Mouse (Mus musculus): ENCODE results near the gene Atp6v1c2. TPM values are rescaled to one million over a fixed set of nuclear protein-coding genes. Genes with fewer than 3 reads are reported as not detected.

The Atp6v1c2 gene
- polyA plus RNA-seq, 1 experiment from 2014 or later = 0.69 TPM

DNA sequence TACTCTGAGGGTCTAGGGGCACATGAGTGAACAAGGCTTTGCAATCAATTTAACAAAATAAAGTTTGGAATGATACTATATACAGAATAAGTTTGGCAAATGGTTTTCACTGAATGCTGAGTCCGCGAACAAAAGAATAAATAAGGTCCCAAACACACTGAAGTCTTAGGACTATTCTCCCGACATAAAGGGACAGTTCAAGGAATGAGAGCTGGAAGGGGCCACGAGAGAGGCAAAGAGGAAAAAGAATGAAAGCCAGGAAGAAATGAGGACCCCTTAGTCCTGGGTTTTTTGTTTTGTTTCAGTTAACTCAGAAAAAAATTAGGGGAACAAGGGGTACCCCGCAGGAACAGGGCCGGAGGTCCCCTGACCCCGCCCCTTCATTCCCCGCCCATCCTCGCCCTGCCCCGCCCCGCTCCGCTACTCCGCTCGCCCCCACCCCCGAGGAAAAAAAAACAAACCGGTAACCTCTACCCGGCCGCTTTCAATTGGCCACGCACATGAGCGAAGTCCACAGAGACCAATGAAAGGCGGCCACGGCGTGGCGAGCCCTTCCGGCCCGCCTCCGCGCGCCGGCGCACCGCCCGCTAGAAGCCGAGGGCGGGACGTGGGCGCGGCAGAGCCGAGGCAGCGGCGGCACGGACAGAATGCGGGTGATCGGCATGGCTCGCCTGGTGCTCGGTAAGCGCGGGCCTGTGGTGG lies 63.0 kb downstream of the Atp6v1c2 start, which contains the start of gene Pdia6:
Gene Pdia6, plus strand, starts transcription at position 575 of the 702 bp plus-strand sequence.
- peak within 1 kb of the TSS; percentile 79 for H3K4me3 ChIP-seq
- WGBS = 1% methylated on average over 48 of the region's 48 CpGs
- H3K27me3 ChIP-seq (ENCODE audit: insufficient read depth, poor library complexity, severe bottlenecking) = no peaks in the 10 kb centered on the region
- H3K27ac ChIP-seq = peak within 1 kb of the TSS; percentile 90
- peaks cover 19% of the 10 kb centered on the region for H3K4me1 ChIP-seq
- H3K9me3 ChIP-seq = no peaks in the 10 kb centered on the region
- peak; percentile 97 for DNase-seq (ENCODE audit: low spot score)
- H3K36me3 ChIP-seq = peaks cover 27% of the 10 kb centered on the region

DNA sequence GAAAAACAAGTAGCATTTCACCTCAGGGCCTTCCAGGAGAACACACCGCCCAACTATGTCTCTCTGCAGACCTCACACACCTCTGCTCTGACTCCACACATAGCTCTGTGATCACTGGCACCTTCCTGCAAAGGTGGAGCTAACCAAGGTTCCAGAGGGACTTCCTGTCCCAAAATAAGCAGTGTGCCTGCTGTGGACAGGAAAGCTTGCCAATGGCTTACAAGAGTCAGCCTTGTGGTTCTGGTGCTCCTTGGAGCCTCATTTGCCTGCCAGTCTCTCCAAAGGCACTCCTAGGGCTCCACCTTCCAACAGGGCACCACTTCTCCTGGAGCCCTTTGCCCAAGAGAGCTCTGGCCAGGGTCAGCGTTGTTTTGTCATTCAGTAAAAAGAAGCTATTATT lies 64.3 kb downstream of the Atp6v1c2 start:
- H3K27ac ChIP-seq = no peak overlapping the region
- peaks cover 17% of the 10 kb centered on the region for H3K4me1 ChIP-seq
- H3K27me3 ChIP-seq (ENCODE audit: insufficient read depth, poor library complexity, severe bottlenecking) = no peaks in the 10 kb centered on the region
- peaks cover 15% of the 10 kb centered on the region for H3K36me3 ChIP-seq
- no peak for DNase-seq (ENCODE audit: low spot score)
- 82% methylated on average over 2 of the region's 2 CpGs for WGBS
- H3K9me3 ChIP-seq = no peaks in the 10 kb centered on the region
- H3K4me3 ChIP-seq = no peak overlapping the region

- Histone ChIP-seq H3K27me3 (ENCODE audit: insufficient read depth, poor library complexity, severe bottlenecking) (no peaks in the 10 kb centered on the region), H3K27ac (no peak overlapping the region), H3K4me1 (peaks cover 11% of the 10 kb centered on the region), H3K4me3 (no peak overlapping the region), H3K9me3 (no peaks in the 10 kb centered on the region), H3K36me3 (peaks cover 8% of the 10 kb centered on the region)
- 62% methylated on average over 3 of the region's 3 CpGs for WGBS
- no peak for DNase-seq (ENCODE audit: low spot score)
Observed at GRCm38 (mm10) chr12:17263881-17264280, 65.3 kb downstream of the Atp6v1c2 start.

DNA sequence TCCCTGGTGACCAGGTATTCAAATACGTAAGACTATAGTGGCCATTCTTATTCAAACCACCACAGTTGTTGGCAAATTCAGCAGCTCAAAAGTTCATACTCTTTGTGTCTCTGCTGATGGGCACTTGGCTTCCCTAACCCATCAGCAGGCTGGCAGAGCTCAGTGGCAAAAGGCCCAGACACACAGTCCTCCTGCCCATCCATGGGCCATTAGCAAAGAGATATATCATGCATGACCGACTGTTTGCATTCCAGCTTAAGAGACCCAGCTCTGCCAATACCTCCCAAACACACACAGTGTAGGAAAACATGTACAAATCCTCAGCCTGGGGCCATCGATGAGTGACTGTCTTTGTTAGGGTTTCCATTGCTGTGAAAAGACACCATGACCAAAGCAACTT lies 68.2 kb downstream of the Atp6v1c2 start:
- Histone ChIP-seq H3K27ac (no peak overlapping the region), H3K27me3 (ENCODE audit: insufficient read depth, poor library complexity, severe bottlenecking) (peaks cover 5% of the 10 kb centered on the region; the same call in 1 of the 2 replicates), H3K4me1 (peaks cover 4% of the 10 kb centered on the region; the same call in 1 of the 2 replicates), H3K9me3 (no peaks in the 10 kb centered on the region), H3K4me3 (no peak overlapping the region), H3K36me3 (no peaks in the 10 kb centered on the region)
- no peak for DNase-seq (ENCODE audit: low spot score)
- 92% methylated on average over 3 of the region's 3 CpGs for WGBS

- Histone ChIP-seq H3K27ac (no peak overlapping the region), H3K4me3 (no peak overlapping the region), H3K9me3 (no peaks in the 10 kb centered on the region), H3K36me3 (no peaks in the 10 kb centered on the region), H3K27me3 (ENCODE audit: insufficient read depth, poor library complexity, severe bottlenecking) (peaks cover 23% of the 10 kb centered on the region; the same call in 1 of the 2 replicates), H3K4me1 (peaks cover 9% of the 10 kb centered on the region; the same call in 1 of the 2 replicates)
- 77% methylated on average over 7 of the region's 7 CpGs for WGBS
- no peak for DNase-seq (ENCODE audit: low spot score)
Observed at GRCm38 (mm10) chr12:17258431-17258830, 70.7 kb downstream of the Atp6v1c2 start.

DNA sequence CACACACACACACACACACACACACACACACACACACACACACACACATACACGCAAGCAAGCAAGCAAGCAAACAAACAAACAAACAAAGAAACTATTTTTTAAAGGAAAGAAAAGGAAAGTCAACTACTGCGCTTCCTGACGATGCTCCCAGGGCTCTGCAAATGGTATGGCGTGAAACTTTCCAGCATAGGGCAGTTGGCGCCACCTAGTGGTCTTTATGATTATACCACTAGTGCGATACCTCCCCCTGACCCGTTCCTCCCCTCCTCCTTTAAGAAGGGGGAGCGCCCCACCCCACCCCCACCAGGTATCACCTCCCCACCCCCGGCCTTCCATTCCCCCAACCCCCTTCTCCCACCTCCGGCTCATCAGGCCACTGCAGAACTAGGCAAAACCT lies 72.3 kb downstream of the Atp6v1c2 start:
- H3K4me1 ChIP-seq = peaks cover 9% of the 10 kb centered on the region; the same call in 1 of the 2 replicates
- peak; percentile 81 for DNase-seq (ENCODE audit: low spot score)
- WGBS = 7% methylated on average over 10 of the region's 10 CpGs
- H3K36me3 ChIP-seq = no peaks in the 10 kb centered on the region
- H3K27me3 ChIP-seq (ENCODE audit: insufficient read depth, poor library complexity, severe bottlenecking) = peaks cover 23% of the 10 kb centered on the region; the same call in 1 of the 2 replicates
- no peak overlapping the region for H3K27ac ChIP-seq
- no peak overlapping the region for H3K4me3 ChIP-seq
- H3K9me3 ChIP-seq = no peaks in the 10 kb centered on the region

- Histone ChIP-seq H3K9me3 (no peaks in the 10 kb centered on the region), H3K27ac (no peak overlapping the region), H3K27me3 (ENCODE audit: insufficient read depth, poor library complexity, severe bottlenecking) (peaks cover 23% of the 10 kb centered on the region; the same call in 1 of the 2 replicates), H3K36me3 (no peaks in the 10 kb centered on the region), H3K4me3 (no peak overlapping the region), H3K4me1 (peaks cover 9% of the 10 kb centered on the region; the same call in 1 of the 2 replicates)
- 88% methylated on average over 6 of the region's 6 CpGs for WGBS
- no peak for DNase-seq (ENCODE audit: low spot score)
Observed at GRCm38 (mm10) chr12:17255602-17256001, 73.6 kb downstream of the Atp6v1c2 start.

DNA sequence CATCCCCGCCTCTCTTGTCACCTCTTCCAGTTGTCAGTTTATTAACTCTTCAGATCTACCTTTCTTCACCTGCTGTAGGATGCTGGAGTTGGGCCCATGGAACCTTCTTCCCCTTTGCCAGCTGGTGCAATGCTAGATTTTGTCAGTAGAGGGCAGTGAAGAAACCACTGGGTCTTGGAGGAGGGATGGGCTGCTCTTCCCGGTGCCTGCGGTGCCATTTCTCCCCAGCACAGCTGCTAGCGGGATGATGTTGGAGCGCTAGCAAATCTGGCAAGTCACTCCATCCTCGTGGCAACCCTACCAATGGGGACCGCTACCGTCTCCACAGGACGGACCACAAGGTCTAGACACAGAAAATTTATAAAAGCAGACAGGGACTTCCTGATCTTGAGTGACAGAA lies 76.1 kb downstream of the Atp6v1c2 start:
- Histone ChIP-seq H3K36me3 (no peaks in the 10 kb centered on the region), H3K4me1 (peaks cover 9% of the 10 kb centered on the region; the same call in 1 of the 2 replicates), H3K4me3 (peak overlapping the region; percentile 29), H3K27ac (no peak overlapping the region), H3K9me3 (no peaks in the 10 kb centered on the region), H3K27me3 (ENCODE audit: insufficient read depth, poor library complexity, severe bottlenecking) (peaks cover 23% of the 10 kb centered on the region; the same call in 1 of the 2 replicates)
- peak; percentile 81 for DNase-seq (ENCODE audit: low spot score)
- WGBS = 10% methylated on average over 9 of the region's 9 CpGs

DNA sequence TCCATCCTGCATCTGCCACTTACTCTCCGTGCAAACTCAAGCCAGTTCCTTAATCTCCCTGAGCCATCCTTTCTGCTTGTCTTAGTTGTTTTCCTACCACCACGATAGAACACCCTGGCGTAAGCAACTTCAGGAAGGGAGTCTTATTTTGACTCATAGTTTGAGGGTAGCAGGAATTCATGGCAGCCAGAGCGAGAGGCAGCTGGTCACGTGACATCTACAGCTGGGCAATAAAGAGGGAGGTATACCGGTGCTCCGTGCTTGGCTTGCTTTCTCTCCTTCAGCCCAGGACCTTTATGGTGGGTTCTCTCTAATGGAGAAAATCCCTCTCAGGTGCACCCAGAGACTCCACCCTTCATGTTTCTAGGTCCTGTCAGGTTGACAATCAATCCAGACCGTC lies 78.2 kb downstream of the Atp6v1c2 start:
- Histone ChIP-seq H3K9me3 (no peaks in the 10 kb centered on the region), H3K36me3 (no peaks in the 10 kb centered on the region), H3K4me3 (no peak overlapping the region), H3K4me1 (peaks cover 9% of the 10 kb centered on the region; the same call in 1 of the 2 replicates), H3K27me3 (ENCODE audit: insufficient read depth, poor library complexity, severe bottlenecking) (peaks cover 18% of the 10 kb centered on the region; the same call in 1 of the 2 replicates), H3K27ac (no peak overlapping the region)
- 76% methylated on average over 8 of the region's 8 CpGs for WGBS
- no peak for DNase-seq (ENCODE audit: low spot score)

DNA sequence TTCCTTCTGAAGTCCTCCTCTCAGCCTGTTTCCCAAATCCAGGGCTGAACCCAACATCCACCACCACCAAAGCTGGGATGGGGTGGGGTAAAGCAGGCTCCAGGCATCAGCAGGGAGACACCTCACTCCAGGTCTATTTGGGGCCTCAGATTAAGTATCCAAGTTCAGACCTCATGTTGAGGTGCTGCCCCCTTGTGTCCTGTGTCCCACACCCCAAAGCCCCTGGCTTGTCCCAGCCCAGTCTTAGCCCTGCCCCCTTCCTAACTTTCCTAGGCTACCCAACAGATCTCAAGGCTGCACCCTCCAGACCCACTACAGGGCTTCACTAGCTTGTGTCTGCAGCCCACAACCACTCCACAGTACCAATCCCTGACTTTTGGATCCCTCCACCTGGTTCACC lies 87.1 kb downstream of the Atp6v1c2 start:
- Histone ChIP-seq H3K27me3 (ENCODE audit: insufficient read depth, poor library complexity, severe bottlenecking) (no peaks in the 10 kb centered on the region), H3K4me1 (no peaks in the 10 kb centered on the region), H3K9me3 (no peaks in the 10 kb centered on the region; the same call in 1 of the 2 replicates), H3K4me3 (no peak overlapping the region), H3K27ac (no peak overlapping the region), H3K36me3 (no peaks in the 10 kb centered on the region)
- DNase-seq (ENCODE audit: low spot score) = no peak

DNA sequence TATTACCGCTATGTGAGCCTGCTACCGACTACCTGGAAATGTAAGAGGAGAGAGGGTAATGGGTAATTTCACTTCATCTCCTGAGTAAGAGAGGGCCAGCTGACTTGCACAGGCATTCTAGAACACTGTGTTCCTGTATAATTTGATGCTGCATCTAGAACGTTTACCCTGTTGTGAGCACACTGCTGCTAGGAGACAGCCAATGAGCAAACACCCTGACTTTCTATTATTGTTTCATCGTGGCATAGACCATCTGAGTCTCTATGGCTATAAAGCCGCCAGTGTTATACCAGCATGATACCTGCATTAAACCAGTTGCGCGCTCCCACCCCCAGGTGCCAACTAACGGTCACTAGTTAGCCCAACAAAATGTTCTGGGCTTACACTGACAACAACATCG lies 87.5 kb downstream of the Atp6v1c2 start:
- Histone ChIP-seq H3K36me3 (no peaks in the 10 kb centered on the region), H3K9me3 (no peaks in the 10 kb centered on the region; the same call in 1 of the 2 replicates), H3K27me3 (ENCODE audit: insufficient read depth, poor library complexity, severe bottlenecking) (no peaks in the 10 kb centered on the region), H3K27ac (no peak overlapping the region), H3K4me3 (no peak overlapping the region), H3K4me1 (no peaks in the 10 kb centered on the region)
- DNase-seq (ENCODE audit: low spot score) = no peak
- 90% methylated on average over 9 of the region's 9 CpGs for WGBS

- Histone ChIP-seq H3K4me1 (no peaks in the 10 kb centered on the region), H3K4me3 (no peak overlapping the region), H3K27ac (no peak overlapping the region), H3K36me3 (no peaks in the 10 kb centered on the region), H3K9me3 (no peaks in the 10 kb centered on the region; the same call in 1 of the 2 replicates), H3K27me3 (ENCODE audit: insufficient read depth, poor library complexity, severe bottlenecking) (no peaks in the 10 kb centered on the region)
- 89% methylated on average over 2 of the region's 2 CpGs for WGBS
- DNase-seq (ENCODE audit: low spot score) = no peak
Observed at GRCm38 (mm10) chr12:17241016-17241415, 88.1 kb downstream of the Atp6v1c2 start.

DNA sequence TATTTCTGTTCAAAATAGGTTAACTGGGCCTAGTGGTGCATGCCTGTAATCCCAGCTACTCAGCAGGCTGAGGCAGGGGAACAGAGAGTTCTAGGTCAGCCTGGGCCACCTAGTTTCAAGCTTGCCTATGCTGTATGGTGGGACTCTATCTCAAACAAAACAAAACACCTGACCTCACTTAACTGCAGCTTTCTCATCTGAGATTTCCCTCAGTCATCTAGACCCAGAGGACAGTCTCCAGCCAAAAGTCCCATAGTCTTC lies 89.8 kb downstream of the Atp6v1c2 start:
- Histone ChIP-seq H3K9me3 (no peaks in the 10 kb centered on the region; the same call in 1 of the 2 replicates), H3K27me3 (ENCODE audit: insufficient read depth, poor library complexity, severe bottlenecking) (no peaks in the 10 kb centered on the region), H3K27ac (no peak overlapping the region), H3K36me3 (no peaks in the 10 kb centered on the region), H3K4me1 (no peaks in the 10 kb centered on the region), H3K4me3 (no peak overlapping the region)
- no peak for DNase-seq (ENCODE audit: low spot score)

Measured in heart, embryonic 10.5 days (tissue).